Mouse (Mus musculus) thymus, postnatal 0 days (tissue): ENCODE data around the gene Gm13088. TPM values are rescaled to one million over a fixed set of nuclear protein-coding genes. Genes with fewer than 3 reads are reported as not detected.
"Not testable (repeated sequence)": the region's sequence is repeated elsewhere in the genome, so short reads cannot be mapped to it uniquely, and the experiment has no call there.

Experiments used
- DNase-seq: peaks from one replicate; pipeline ENCODE4 v3.0.0-alpha.2; 2015; ENCODE audit warnings: low spot score
- polyA plus RNA-seq: library from polyadenylated mRNA; unstranded; fragments of >200 nt; fragmentation: Nextera tagmentation; extraction: Ambion mirVana; gene quantifications from 2 replicates; pipeline ENCODE4 v1.2.1, GENCODE M21; 2015

The Gm13088 gene
- polyA plus RNA-seq: not detected in 2 replicates

GRCm38 (mm10) chr4:143657146-143657545 is at the start of gene Gm13088:
Gene Gm13088 (minus strand): TSS chr4:143657246.
- not testable (repeated sequence) for DNase-seq

- no peak for DNase-seq
Measured at GRCm38 (mm10) chr4:143702611-143703010, 45.6 kb upstream of the Gm13088 start, which contains the start of gene Gm13089. Gene Gm13089 (minus strand): TSS chr4:143702711.

- not testable (repeated sequence) for DNase-seq
Measured at GRCm38 (mm10) chr4:143618101-143618500, 38.9 kb downstream of the Gm13088 start.

DNA sequence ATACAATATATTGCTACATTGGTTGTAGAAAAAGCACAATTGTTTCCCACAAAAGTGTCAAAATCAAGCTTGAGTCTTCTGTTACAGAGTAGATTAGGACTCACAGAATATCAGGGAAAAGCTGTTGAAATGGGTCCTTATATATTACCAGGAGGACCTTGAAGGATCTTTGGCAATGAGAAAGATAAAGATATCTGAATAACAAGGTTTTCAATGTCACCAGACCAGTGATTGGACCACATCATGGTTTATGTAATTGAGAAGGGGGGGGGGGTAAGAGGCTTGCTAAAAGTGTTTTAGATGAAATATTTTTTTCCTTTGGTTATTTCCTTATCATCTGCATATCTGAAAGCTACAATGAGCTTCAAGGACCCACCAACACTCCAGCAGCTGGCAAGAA is 42.3 kb downstream of the Gm13088 start, which contains the start of gene Gm13083:
Gm13083 (plus strand) TSS at position 301 of the 400 bp plus-strand sequence.
- DNase-seq: not testable (repeated sequence)

GRCm38 (mm10) chr4:143611927-143612326 is 45.1 kb downstream of the Gm13088 start:
- not testable (repeated sequence) for DNase-seq

Other genes with a start within 250 kb of the Gm13088 start
- 17.9 and 19.1 TPM in 2 replicates for gene Pramef8, start 244.8 kb downstream of the Gm13088 start, polyA plus RNA-seq
- not detected in 2 replicates for gene Oog4, start 206.9 kb downstream of the Gm13088 start, polyA plus RNA-seq
- gene Gm13043, start 145.9 kb downstream of the Gm13088 start, polyA plus RNA-seq: not detected in 2 replicates
- not detected in 2 replicates for gene Gm13040, start 121.3 kb downstream of the Gm13088 start, polyA plus RNA-seq
- gene BC080695, start 105.5 kb downstream of the Gm13088 start, polyA plus RNA-seq: not detected in 2 replicates
- gene Gm13057, start 105.5 kb downstream of the Gm13088 start, polyA plus RNA-seq: not detected in 2 replicates
- not detected in 2 replicates for gene Gm13083, start 42.2 kb downstream of the Gm13088 start, polyA plus RNA-seq
- not detected in 2 replicates for gene Gm13089, start 45.5 kb upstream of the Gm13088 start, polyA plus RNA-seq
- gene Gm13078, start 62.2 kb upstream of the Gm13088 start, polyA plus RNA-seq: not detected in 2 replicates
- gene Gm13023, start 132.1 kb upstream of the Gm13088 start, polyA plus RNA-seq: not detected in 2 replicates
- gene Gm13084, start 158.8 kb upstream of the Gm13088 start, polyA plus RNA-seq: not detected in 2 replicates
- gene Gm13103, start 189.3 kb upstream of the Gm13088 start, polyA plus RNA-seq: not detected in 2 replicates
- not detected in 2 replicates for gene Pramef6, start 243.1 kb upstream of the Gm13088 start, polyA plus RNA-seq